11 mouse cellular contexts compared by ENCODE assay signal in the genomic region with DNA sequence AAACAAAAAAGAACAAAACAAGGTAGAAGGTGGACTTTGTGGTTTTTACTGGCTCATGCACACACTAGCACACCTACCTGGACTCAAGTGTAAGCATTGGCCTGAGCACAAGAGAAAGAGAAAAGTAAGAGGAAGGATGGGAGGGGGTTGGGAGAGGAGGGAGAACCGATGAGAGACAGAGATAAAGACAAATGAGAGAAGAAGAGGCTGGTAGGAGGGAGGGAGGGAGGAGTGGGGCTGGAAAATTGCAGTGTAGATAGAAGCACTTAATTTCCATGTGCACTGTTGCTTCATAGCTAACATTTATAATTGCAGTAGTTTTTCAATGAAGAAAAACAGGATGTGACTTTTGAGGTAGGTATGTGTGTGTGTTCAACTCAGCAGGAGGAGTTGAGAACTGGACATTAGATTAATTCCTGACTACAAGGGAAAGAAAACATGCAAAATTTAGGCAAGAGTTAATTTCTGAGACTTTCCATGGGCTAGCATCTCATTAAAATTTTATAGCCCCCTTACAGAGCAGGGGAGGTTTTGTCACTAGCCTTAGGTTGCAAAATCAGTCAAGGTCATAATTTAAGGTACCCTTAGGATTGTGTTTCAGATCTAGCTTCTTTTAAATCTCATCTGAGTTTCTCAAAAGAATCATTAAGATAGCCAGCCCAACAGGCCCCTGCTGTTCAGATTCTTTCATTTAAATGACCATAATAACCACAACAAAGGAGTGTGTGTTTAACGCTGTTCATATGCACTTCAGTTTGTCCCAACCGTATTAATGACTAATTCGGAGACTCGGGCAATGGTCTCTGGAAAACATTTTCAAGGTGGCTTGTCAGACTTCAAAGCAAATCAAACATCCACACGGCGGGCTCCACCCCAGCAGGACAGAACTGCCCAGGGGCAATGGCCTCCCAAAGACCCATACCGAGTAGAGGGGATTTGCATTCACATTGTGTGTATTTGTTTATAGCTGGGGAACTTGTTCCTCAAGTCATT.
DNase-seq lines count a peak whose midpoint lies in the region; ATAC-seq lines count a peak whose summit lies in the region.
"Had no signal": no experiment of that assay in that cellular context is flagged by ENCODE, and none has a peak within 500 bp of the region (broad histone marks: within the 10 kb centered on the region; RNA-seq: fewer than 3 reads in every experiment).

No protein-coding gene starts in this region.

- no peaks in the 10 kb centered on the region for H3K4me1 ChIP-seq in hindbrain, embryonic 11.5 days (replicated peaks; ENCODE audit: control insufficient read depth, insufficient read depth, low read length)
- peaks cover 23% of the 10 kb centered on the region for H3K4me1 ChIP-seq in midbrain, embryonic 10.5 days
- H3K4me1 ChIP-seq: liver, embryonic 12.5 days had no signal

- no peak overlapping the region for H3K27ac ChIP-seq in hindbrain, embryonic 11.5 days (ENCODE audit: low read depth, low read length)
- H3K27ac ChIP-seq in midbrain, embryonic 10.5 days (replicated peaks), result no peak overlapping the region
- H3K27ac ChIP-seq: gastrocnemius, adult 2 months; liver, embryonic 12.5 days had no signal

- no peak overlapping the region for H3K4me3 ChIP-seq in hindbrain, embryonic 11.5 days (ENCODE audit: low read depth, low read length)
- H3K4me3 ChIP-seq in midbrain, embryonic 10.5 days, result peak overlapping the region; percentile 16; the same call in 1 of the 2 replicates
- H3K4me3 ChIP-seq: gastrocnemius, adult 2 months; liver, embryonic 12.5 days; megakaryocyte, embryonic 14.5 days had no signal

- WGBS in hindbrain, embryonic 11.5 days, result 3% methylated on average over 8 of the region's 8 CpGs
- 11% methylated on average over 8 of the region's 8 CpGs for WGBS in midbrain, embryonic 10.5 days

- H3K4me2 ChIP-seq in hindbrain, embryonic 11.5 days (replicated peaks; ENCODE audit: low read depth, low read length), result peak overlapping the region; percentile 12; the same call in 1 of the 2 replicates
- H3K4me2 ChIP-seq: liver, embryonic 12.5 days had no signal

- peak; percentile 65 for ATAC-seq in hindbrain, embryonic 11.5 days (ENCODE audit: low FRiP score)
- ATAC-seq: liver, embryonic 12.5 days had no signal

- DNase-seq in adrenal gland, adult 2 months, result peak; percentile 10
- no peak for DNase-seq in adrenal gland, postnatal 25 days
- peak; percentile 79 for DNase-seq in R1 (ENCODE audit: low read depth, low spot score)
- DNase-seq in hindbrain, embryonic 11.5 days (ENCODE audit: low spot score), result peak; percentile 28
- peak; percentile 29 for DNase-seq in midbrain, embryonic 10.5 days (ENCODE audit: low spot score)
- no peak for DNase-seq in right cerebral cortex, postnatal 4 days
- DNase-seq in left cerebral cortex, adult 18-20 months (ENCODE audit: low spot score in 2 of 2), result no peak
- no peak for DNase-seq in gastrocnemius, postnatal 25 days
- DNase-seq: gastrocnemius, adult 2 months had no signal

- H3K9ac ChIP-seq in hindbrain, embryonic 11.5 days (ENCODE audit: low read depth, low read length), result no peak overlapping the region
- H3K9ac ChIP-seq: liver, embryonic 12.5 days had no signal

- no peaks in the 10 kb centered on the region for H3K9me3 ChIP-seq in hindbrain, embryonic 11.5 days (ENCODE audit: control insufficient read depth, low read length)
- H3K9me3 ChIP-seq in midbrain, embryonic 10.5 days (replicated peaks), result no peaks in the 10 kb centered on the region
- H3K9me3 ChIP-seq: liver, embryonic 12.5 days; megakaryocyte, embryonic 14.5 days had no signal

- no peaks in the 10 kb centered on the region for H3K27me3 ChIP-seq in hindbrain, embryonic 11.5 days (ENCODE audit: control insufficient read depth, insufficient read depth, low read length)
- H3K27me3 ChIP-seq in midbrain, embryonic 10.5 days (ENCODE audit: low read depth, poor library complexity, severe bottlenecking), result no peaks in the 10 kb centered on the region
- H3K27me3 ChIP-seq: liver, embryonic 12.5 days; megakaryocyte, embryonic 14.5 days had no signal

- H3K36me3 ChIP-seq in hindbrain, embryonic 11.5 days (ENCODE audit: control insufficient read depth, insufficient read depth, low read length), result no peaks in the 10 kb centered on the region
- no peaks in the 10 kb centered on the region for H3K36me3 ChIP-seq in midbrain, embryonic 10.5 days
- H3K36me3 ChIP-seq: liver, embryonic 12.5 days had no signal

Comparison
In these comparisons a context has a peak if more than half of its experiments do, and no peak if none do; other contexts are left out.
1. DNase-seq: peak in adrenal gland, adult 2 months (single experiment), R1 (single experiment), hindbrain, embryonic 11.5 days (single experiment) and midbrain, embryonic 10.5 days (single experiment); none in adrenal gland, postnatal 25 days (single experiment), right cerebral cortex, postnatal 4 days (single experiment), left cerebral cortex, adult 18-20 months (0 of 2) and gastrocnemius, postnatal 25 days (single experiment).